ENCODE assay signal across 8 mouse cellular contexts in genomic region chr3:107038661-107039223, GRCm38 (mm10). TPM values are rescaled to one million over a fixed set of nuclear protein-coding genes. Genes with fewer than 3 reads are reported as not detected.
DNase-seq lines count a peak whose midpoint lies in the region; ATAC-seq and TF ChIP-seq lines count a peak whose summit lies in the region.

No protein-coding gene starts in this region.

- no peaks in the 10 kb centered on the region for H3K9me3 ChIP-seq in embryonic facial prominence, embryonic 11.5 days (replicated peaks; ENCODE audit: control insufficient read depth, low read length)
- H3K9me3 ChIP-seq in midbrain, embryonic 13.5 days: no peaks in the 10 kb centered on the region

- no peak for ATAC-seq in embryonic facial prominence, embryonic 11.5 days (replicated peaks; ENCODE audit: insufficient number of reproducible peaks, low FRiP score, low TSS enrichment, low read depth)
- peak; percentile 26; the same call in 1 of the 2 replicates for ATAC-seq in midbrain, embryonic 13.5 days

- no peak overlapping the region for H3K4me3 ChIP-seq in embryonic facial prominence, embryonic 11.5 days (ENCODE audit: low read depth, low read length)
- H3K4me3 ChIP-seq in layer of hippocampus, adult 2 months: peak overlapping the region; percentile 64
- H3K4me3 ChIP-seq in midbrain, embryonic 13.5 days (replicated peaks): peak overlapping the region; percentile 76
- no peak overlapping the region for H3K4me3 ChIP-seq in kidney, adult 2 months (ENCODE audit: insufficient read depth, low read depth, low read length)

- no peak overlapping the region for H3K27ac ChIP-seq in embryonic facial prominence, embryonic 11.5 days (replicated peaks; ENCODE audit: low read depth, low read length)
- H3K27ac ChIP-seq in layer of hippocampus, adult 2 months: peak overlapping the region; percentile 93
- H3K27ac ChIP-seq in midbrain, embryonic 13.5 days: no peak overlapping the region
- no peak overlapping the region for H3K27ac ChIP-seq in kidney, adult 2 months (ENCODE audit: insufficient read depth, low read depth, low read length)

- peak; percentile 71 for DNase-seq in layer of hippocampus, adult 11-12 months (ENCODE audit: low spot score)
- DNase-seq in layer of hippocampus, adult 9-10 months (ENCODE audit: low spot score): no peak
- peak; percentile 44 for DNase-seq in embryonic facial prominence, embryonic 11.5 days (ENCODE audit: low spot score)
- DNase-seq in layer of hippocampus, adult 2 months (ENCODE audit: low spot score in 2 of 2): peak; percentile 66 to 72
- DNase-seq in splenic B cell, adult 2 months (ENCODE audit: low read depth, low spot score): peak; percentile 86
- DNase-seq in adrenal gland, postnatal 25 days: no peak
- no peak for DNase-seq in kidney, adult 2 months

- H3K9ac ChIP-seq in embryonic facial prominence, embryonic 11.5 days (replicated peaks; ENCODE audit: low read length): no peak overlapping the region
- peak overlapping the region; percentile 60 for H3K9ac ChIP-seq in midbrain, embryonic 13.5 days (replicated peaks)

- H3K36me3 ChIP-seq in embryonic facial prominence, embryonic 11.5 days (replicated peaks; ENCODE audit: control insufficient read depth, insufficient read depth, low read depth, low read length): no peaks in the 10 kb centered on the region
- no peaks in the 10 kb centered on the region for H3K36me3 ChIP-seq in midbrain, embryonic 13.5 days
- H3K36me3 ChIP-seq in splenic B cell, adult 2 months (ENCODE audit: control insufficient read depth, insufficient read depth, low read length, poor library complexity, severe bottlenecking): no peaks in the 10 kb centered on the region
- H3K36me3 ChIP-seq in kidney, adult 2 months (ENCODE audit: control insufficient read depth, insufficient read depth, low read length): no peaks in the 10 kb centered on the region

- H3K4me2 ChIP-seq in embryonic facial prominence, embryonic 11.5 days (ENCODE audit: low read depth, low read length): no peak overlapping the region
- H3K4me2 ChIP-seq in midbrain, embryonic 13.5 days (replicated peaks): peak overlapping the region; percentile 83

- H3K4me1 ChIP-seq in embryonic facial prominence, embryonic 11.5 days (ENCODE audit: control insufficient read depth, insufficient read depth, low read length): no peaks in the 10 kb centered on the region
- peaks cover 65% of the 10 kb centered on the region for H3K4me1 ChIP-seq in midbrain, embryonic 13.5 days (replicated peaks)
- no peaks in the 10 kb centered on the region for H3K4me1 ChIP-seq in kidney, adult 2 months (ENCODE audit: control insufficient read depth, insufficient read depth, low read length)

- no peak for TF ChIP-seq CTCF in layer of hippocampus, adult 2 months (conservative IDR thresholded peaks at IDR 0.05)
- TF ChIP-seq CTCF in kidney, adult 2 months (conservative IDR thresholded peaks at IDR 0.05; ENCODE audit: insufficient read depth, insufficient read length, low read depth, low read length): no peak

- no peak for TF ChIP-seq POLR2A in kidney, adult 2 months (IDR thresholded peaks at IDR 0.05; ENCODE audit: low read depth, low read length)

- WGBS in embryonic facial prominence, embryonic 11.5 days: 51% methylated on average over 10 of the region's 10 CpGs
- 18% methylated on average over 10 of the region's 10 CpGs for WGBS in midbrain, embryonic 13.5 days
- WGBS in kidney, adult 2 months: 59% methylated on average over 10 of the region's 10 CpGs

- H3K27me3 ChIP-seq in embryonic facial prominence, embryonic 11.5 days (ENCODE audit: control insufficient read depth, insufficient read depth, low read length): no peaks in the 10 kb centered on the region
- H3K27me3 ChIP-seq in midbrain, embryonic 13.5 days: no peaks in the 10 kb centered on the region
- no peaks in the 10 kb centered on the region for H3K27me3 ChIP-seq in splenic B cell, adult 2 months (ENCODE audit: control insufficient read depth, insufficient read depth, low read length, poor library complexity, severe bottlenecking)
- H3K27me3 ChIP-seq in kidney, adult 2 months (replicated peaks; ENCODE audit: control insufficient read depth, insufficient read depth, low read length): 0 out of 2 replicates have a peak, but pooled peaks cover 1% of the 10 kb centered on the region

RNA-seq across cellular contexts. Expression of gene Kcna3, which starts 2.8 kb away (rescaled TPM):
- 1.9 and 2.3 TPM in 2 replicates for polyA plus RNA-seq in embryonic facial prominence, embryonic 11.5 days (2014; fragmentation: Nextera tagmentation; extraction: Ambion mirVana)
- 10 to 100 TPM; 21.1 to 21.4 TPM for total RNA-seq in layer of hippocampus, adult 2 months (2021)
- 10.1 and 12.5 TPM in 2 replicates for polyA plus RNA-seq in midbrain, embryonic 13.5 days (2015; fragmentation: Nextera tagmentation; extraction: Ambion mirVana)
- total RNA-seq in adrenal gland, postnatal 25 days (2021): 0.79 TPM in 1 of 2 replicates, not detected in the other
- 0.49 and 1.1 TPM in 2 replicates for polyA plus RNA-seq in kidney, adult 2 months (2012; rRNA removed)

Comparison
In these comparisons a context has a peak if more than half of its experiments do, and no peak if none do; other contexts are left out.
1. DNase-seq: peak in layer of hippocampus, adult 11-12 months (single experiment), embryonic facial prominence, embryonic 11.5 days (single experiment), layer of hippocampus, adult 2 months (2 of 2) and splenic B cell, adult 2 months (single experiment); none in layer of hippocampus, adult 9-10 months (single experiment), adrenal gland, postnatal 25 days (single experiment) and kidney, adult 2 months (single experiment).
2. H3K4me3 ChIP-seq: peak in layer of hippocampus, adult 2 months (single experiment) and midbrain, embryonic 13.5 days (single experiment); none in embryonic facial prominence, embryonic 11.5 days (single experiment) and kidney, adult 2 months (single experiment).